Mouse (Mus musculus) testis, adult 2 months (tissue): ENCODE data around the gene Creb1. TPM values are rescaled to one million over a fixed set of nuclear protein-coding genes. Genes with fewer than 3 reads are reported as not detected.
"Not testable (repeated sequence)": the region's sequence is repeated elsewhere in the genome, so short reads cannot be mapped to it uniquely, and the experiment has no call there.

Source experiments
- H3K27ac ChIP-seq: fragments of 200-500 bp; 2 replicates; pipeline ENCODE4 v1.5.1; 2012; ENCODE audit warnings: low read depth, low read length; ENCODE audit not compliant: control insufficient read depth, insufficient read depth
- H3K27me3 ChIP-seq: fragments of 200-500 bp; 2 replicates; pipeline ENCODE4 v1.6.1; 2012; ENCODE audit warnings: mild to moderate bottlenecking, low read length, moderate library complexity; ENCODE audit not compliant: control insufficient read depth, insufficient read depth
- H3K36me3 ChIP-seq: fragments of 200-500 bp; 2 replicates; pipeline ENCODE4 v1.6.1; 2012; ENCODE audit warnings: mild to moderate bottlenecking, low read length; ENCODE audit not compliant: control insufficient read depth, insufficient read depth
- H3K4me1 ChIP-seq: fragments of 200-500 bp; 2 replicates; pipeline ENCODE4 v1.6.1; 2012; ENCODE audit warnings: low read length; ENCODE audit not compliant: control insufficient read depth, insufficient read depth
- H3K4me3 ChIP-seq: fragments of 200-500 bp; 2 replicates; pipeline ENCODE4 v1.5.1; 2012; ENCODE audit warnings: low read depth, mild to moderate bottlenecking, low read length, moderate library complexity, mixed read lengths; ENCODE audit not compliant: control insufficient read depth
- CTCF ChIP-seq: fragments of 200-500 bp; IDR thresholded peaks from 2 replicates; pipeline ENCODE4 v1.5.1; 2012; ENCODE audit warnings: low read depth, mild to moderate bottlenecking, inconsistent platforms, low read length, moderate library complexity; ENCODE audit not compliant: control insufficient read depth, insufficient read depth, insufficient replicate concordance
- POLR2A ChIP-seq: fragments of 200-500 bp; IDR thresholded peaks from 2 replicates; pipeline ENCODE4 v1.6.1; 2012; ENCODE audit warnings: low read depth, mild to moderate bottlenecking, inconsistent platforms, low read length, moderate library complexity; ENCODE audit not compliant: control insufficient read depth
- polyA plus RNA-seq: library from polyadenylated mRNA; depleted of rRNA; stranded (reverse); fragments of >200 nt; gene quantifications from 2 replicates; pipeline ENCODE4 v1.2.3, GENCODE M21; 2012; rRNA removed

Creb1 gene
- polyA plus RNA-seq, 1 experiment = 8.2 TPM

- H3K27ac ChIP-seq = no peak overlapping the region
- no peaks in the 10 kb centered on the region for H3K36me3 ChIP-seq
- H3K4me3 ChIP-seq = no peak overlapping the region
- H3K4me1 ChIP-seq = no peaks in the 10 kb centered on the region; the same call in 1 of the 2 replicates
- TF ChIP-seq POLR2A (no peak), CTCF (no peak)
- H3K27me3 ChIP-seq = no peaks in the 10 kb centered on the region
Measured at GRCm38 (mm10) chr1:64639279-64639678, 106.8 kb downstream of the Creb1 start.

- TF ChIP-seq CTCF = no peak
- TF ChIP-seq POLR2A = no peak
- no peak overlapping the region for H3K4me3 ChIP-seq
- no peak overlapping the region for H3K27ac ChIP-seq
- H3K36me3 ChIP-seq = no peaks in the 10 kb centered on the region
- no peaks in the 10 kb centered on the region; the same call in 1 of the 2 replicates for H3K4me1 ChIP-seq
- H3K27me3 ChIP-seq = no peaks in the 10 kb centered on the region
Measured at GRCm38 (mm10) chr1:64641069-64641468, 108.6 kb downstream of the Creb1 start.

GRCm38 (mm10) chr1:64642541-64642940 is 110.1 kb downstream of the Creb1 start:
- not testable (repeated sequence) for H3K27ac ChIP-seq, H3K27me3 ChIP-seq, H3K4me1 ChIP-seq, H3K4me3 ChIP-seq, H3K36me3 ChIP-seq

GRCm38 (mm10) chr1:64644513-64644912 is 112.1 kb downstream of the Creb1 start:
- TF ChIP-seq CTCF (no peak), POLR2A (no peak)
- H3K4me3 ChIP-seq = no peak overlapping the region

GRCm38 (mm10) chr1:64649362-64650124 is 117.1 kb downstream of the Creb1 start:
- H3K4me3 ChIP-seq = no peak overlapping the region
- no peaks in the 10 kb centered on the region for H3K36me3 ChIP-seq
- H3K27ac ChIP-seq = no peak overlapping the region
- no peaks in the 10 kb centered on the region for H3K4me1 ChIP-seq
- TF ChIP-seq POLR2A (no peak), CTCF (no peak)
- H3K27me3 ChIP-seq = no peaks in the 10 kb centered on the region

More at GRCm38 (mm10) chr1:64644513-64644912, 112.1 kb downstream of the Creb1 start:
- H3K36me3 ChIP-seq = no peaks in the 10 kb centered on the region
- H3K4me1 ChIP-seq = no peaks in the 10 kb centered on the region; the same call in 1 of the 2 replicates
- H3K27ac ChIP-seq = no peak overlapping the region
- H3K27me3 ChIP-seq = no peaks in the 10 kb centered on the region

GRCm38 (mm10) chr1:64653701-64654100 is 121.3 kb downstream of the Creb1 start:
- TF ChIP-seq CTCF = no peak
- no peak for TF ChIP-seq POLR2A
- no peak overlapping the region for H3K27ac ChIP-seq

More at GRCm38 (mm10) chr1:64653701-64654100, 121.3 kb downstream of the Creb1 start:
- no peaks in the 10 kb centered on the region for H3K27me3 ChIP-seq
- no peak overlapping the region for H3K4me3 ChIP-seq
- no peaks in the 10 kb centered on the region for H3K36me3 ChIP-seq
- no peaks in the 10 kb centered on the region for H3K4me1 ChIP-seq

Other genes starting within 250 kb of the Creb1 start
- gene Mettl21a, start 84.6 kb downstream of the Creb1 start, polyA plus RNA-seq = 3.1 and 4.4 TPM in 2 replicates
- 202 and 230 TPM in 2 replicates for gene Ccnyl1, start 157.8 kb downstream of the Creb1 start, polyA plus RNA-seq
- gene Fzd5, start 205.1 kb downstream of the Creb1 start, polyA plus RNA-seq = 1.8 and 1.9 TPM in 2 replicates